Mouse (Mus musculus) kidney, postnatal 25 days (tissue): ENCODE data around the gene Olfr320.
"Not testable (repeated sequence)": the region's sequence is repeated elsewhere in the genome, so short reads cannot be mapped to it uniquely, and the experiment has no call there.

ENCODE experiments used
- DNase-seq, 2 experiments: peaks; one replicate each; pipeline ENCODE4 v3.0.0; 2021; ENCODE audit warnings: mixed read lengths in 2 of 2

Gene Olfr320

GRCm38 (mm10) chr11:58680799-58681198 lies at the start of gene Olfr320:
Gene Olfr320 (plus strand): TSS chr11:58681099.
- no peak for DNase-seq

GRCm38 (mm10) chr11:58634878-58635277 lies 46.0 kb upstream of the Olfr320 start:
- no peak for DNase-seq

- DNase-seq, result peak; percentile 23 to 33
Observed at GRCm38 (mm10) chr11:58636376-58636977, 44.4 kb upstream of the Olfr320 start.

GRCm38 (mm10) chr11:58638176-58638701 lies 42.7 kb upstream of the Olfr320 start:
- DNase-seq, result no peak

GRCm38 (mm10) chr11:58640272-58640867 lies 40.5 kb upstream of the Olfr320 start, which contains the start of gene Trim58:
Gene Trim58 (plus strand): TSS chr11:58640465.
- DNase-seq, result peak in 1 of 2 experiments; percentile 2

GRCm38 (mm10) chr11:58641057-58641456 lies 39.8 kb upstream of the Olfr320 start:
- DNase-seq, result no peak

GRCm38 (mm10) chr11:58641638-58642358 lies 39.1 kb upstream of the Olfr320 start:
- no peak for DNase-seq

GRCm38 (mm10) chr11:58643350-58643749 lies 37.5 kb upstream of the Olfr320 start:
- peak in 1 of 2 experiments; percentile 9 for DNase-seq

GRCm38 (mm10) chr11:58655151-58655550 lies 25.7 kb upstream of the Olfr320 start:
- no peak for DNase-seq

- no peak for DNase-seq
Observed at GRCm38 (mm10) chr11:58658596-58658995, 22.3 kb upstream of the Olfr320 start, which contains the start of gene Olfr322. Gene Olfr322 (plus strand): TSS chr11:58658782.

GRCm38 (mm10) chr11:58669252-58669651 lies 11.6 kb upstream of the Olfr320 start:
- DNase-seq, result no peak

GRCm38 (mm10) chr11:58671825-58672224 lies 9.1 kb upstream of the Olfr320 start:
- no peak for DNase-seq

GRCm38 (mm10) chr11:58698862-58699261 lies 18.0 kb downstream of the Olfr320 start, which contains the start of gene Olfr319:
Gene Olfr319 (plus strand): TSS chr11:58699162.
- DNase-seq, result no peak

GRCm38 (mm10) chr11:58709086-58709485 lies 28.2 kb downstream of the Olfr320 start:
- no peak for DNase-seq

- not testable (repeated sequence) for DNase-seq
Observed at GRCm38 (mm10) chr11:58717723-58718122, 36.8 kb downstream of the Olfr320 start.

GRCm38 (mm10) chr11:58719701-58720100 lies 38.8 kb downstream of the Olfr320 start:
- DNase-seq, result no peak

GRCm38 (mm10) chr11:58723914-58724313 lies 43.0 kb downstream of the Olfr320 start, which contains the start of gene Olfr318:
Gene Olfr318 (minus strand): TSS chr11:58724014.
- no peak for DNase-seq

- peak; percentile 54 to 57 for DNase-seq
Observed at GRCm38 (mm10) chr11:58727896-58728650, 47.2 kb downstream of the Olfr320 start.

GRCm38 (mm10) chr11:58733372-58733771 lies 52.5 kb downstream of the Olfr320 start:
- no peak for DNase-seq
